Mouse (Mus musculus): ENCODE measurements around the gene Txndc16. TPM values are rescaled to one million over a fixed set of nuclear protein-coding genes. Genes with fewer than 3 reads are reported as not detected.

Gene Txndc16
- polyA plus RNA-seq, 1 experiment from 2014 or later: 3.7 TPM

- H3K9ac ChIP-seq (ENCODE audit: low read length): no peak overlapping the region
- no peaks in the 10 kb centered on the region for H3K36me3 ChIP-seq (ENCODE audit: control insufficient read depth, insufficient read depth, low read length)
- H3K27me3 ChIP-seq (ENCODE audit: control insufficient read depth, insufficient read depth, low read length): no peaks in the 10 kb centered on the region
- 60% methylated on average over 14 of the region's 14 CpGs for WGBS
- no peaks in the 10 kb centered on the region for H3K4me1 ChIP-seq (replicated peaks; ENCODE audit: control insufficient read depth, insufficient read depth)
- TF ChIP-seq EP300 (optimal IDR thresholded peaks at IDR 0.05): no peak
- TF ChIP-seq CTCF (IDR thresholded peaks at IDR 0.05; ENCODE audit: low read depth): no peak
- no peaks in the 10 kb centered on the region for H3K9me3 ChIP-seq (ENCODE audit: control insufficient read depth, low read length)
- DNase-seq (ENCODE audit: low spot score) (peak; percentile 40), ATAC-seq (ENCODE audit: low FRiP score, low TSS enrichment) (0 out of 2 replicates have a peak, but pooled peaks have one; percentile 8)
- no peak overlapping the region for H3K4me3 ChIP-seq (ENCODE audit: low read depth, low read length)
- no peak overlapping the region for H3K27ac ChIP-seq (replicated peaks)
- H3K4me2 ChIP-seq (replicated peaks; ENCODE audit: low read depth): no peak overlapping the region
These were observed 45.0 kb downstream of the Txndc16 start for GRCm38 (mm10) chr14:45175012-45175740.

- TF ChIP-seq CTCF (IDR thresholded peaks at IDR 0.05; ENCODE audit: low read depth) (no peak), EP300 (optimal IDR thresholded peaks at IDR 0.05) (no peak)
- Histone ChIP-seq H3K27me3 (ENCODE audit: control insufficient read depth, insufficient read depth, low read length) (no peaks in the 10 kb centered on the region), H3K4me1 (replicated peaks; ENCODE audit: control insufficient read depth, insufficient read depth) (no peaks in the 10 kb centered on the region), H3K9me3 (ENCODE audit: control insufficient read depth, low read length) (no peaks in the 10 kb centered on the region), H3K9ac (ENCODE audit: low read length) (no peak overlapping the region), H3K4me3 (ENCODE audit: low read depth, low read length) (no peak overlapping the region), H3K27ac (replicated peaks) (no peak overlapping the region), H3K4me2 (replicated peaks; ENCODE audit: low read depth) (no peak overlapping the region), H3K36me3 (ENCODE audit: control insufficient read depth, insufficient read depth, low read length) (no peaks in the 10 kb centered on the region)
- no peak for ATAC-seq (ENCODE audit: low FRiP score, low TSS enrichment)
- WGBS: 95% methylated on average over 5 of the region's 5 CpGs
- no peak for DNase-seq (ENCODE audit: low spot score)
These were observed 47.9 kb downstream of the Txndc16 start for GRCm38 (mm10) chr14:45172260-45172659.

- H3K4me1 ChIP-seq (replicated peaks; ENCODE audit: control insufficient read depth, insufficient read depth): no peaks in the 10 kb centered on the region
- TF ChIP-seq CTCF (IDR thresholded peaks at IDR 0.05; ENCODE audit: low read depth) (peak; percentile 57), EP300 (optimal IDR thresholded peaks at IDR 0.05) (no peak)
- ATAC-seq (ENCODE audit: low FRiP score, low TSS enrichment) (no peak), DNase-seq (ENCODE audit: low spot score) (no peak)
- H3K4me3 ChIP-seq (ENCODE audit: low read depth, low read length): no peak overlapping the region
- WGBS: 80% methylated on average over 8 of the region's 8 CpGs
- no peaks in the 10 kb centered on the region for H3K36me3 ChIP-seq (ENCODE audit: control insufficient read depth, insufficient read depth, low read length)
- no peaks in the 10 kb centered on the region for H3K9me3 ChIP-seq (ENCODE audit: control insufficient read depth, low read length)
- H3K9ac ChIP-seq (ENCODE audit: low read length): no peak overlapping the region
- no peaks in the 10 kb centered on the region for H3K27me3 ChIP-seq (ENCODE audit: control insufficient read depth, insufficient read depth, low read length)
- H3K27ac ChIP-seq (replicated peaks): no peak overlapping the region
- no peak overlapping the region for H3K4me2 ChIP-seq (replicated peaks; ENCODE audit: low read depth)
These were observed 52.8 kb downstream of the Txndc16 start for GRCm38 (mm10) chr14:45167366-45167765.

- H3K27me3 ChIP-seq (ENCODE audit: control insufficient read depth, insufficient read depth, low read length): no peaks in the 10 kb centered on the region
- H3K4me3 ChIP-seq (ENCODE audit: low read depth, low read length): no peak overlapping the region
- ATAC-seq (ENCODE audit: low FRiP score, low TSS enrichment): no peak
- H3K4me1 ChIP-seq (replicated peaks; ENCODE audit: control insufficient read depth, insufficient read depth): no peaks in the 10 kb centered on the region
- no peak for DNase-seq (ENCODE audit: low spot score)
- no peak overlapping the region for H3K9ac ChIP-seq (ENCODE audit: low read length)
- WGBS: 79% methylated on average over 4 of the region's 4 CpGs
- no peaks in the 10 kb centered on the region for H3K9me3 ChIP-seq (ENCODE audit: control insufficient read depth, low read length)
- TF ChIP-seq EP300 (optimal IDR thresholded peaks at IDR 0.05) (no peak), CTCF (IDR thresholded peaks at IDR 0.05; ENCODE audit: low read depth) (no peak)
- no peak overlapping the region for H3K4me2 ChIP-seq (replicated peaks; ENCODE audit: low read depth)
- H3K36me3 ChIP-seq (ENCODE audit: control insufficient read depth, insufficient read depth, low read length): no peaks in the 10 kb centered on the region
- H3K27ac ChIP-seq (replicated peaks): no peak overlapping the region
These were observed 64.5 kb downstream of the Txndc16 start for GRCm38 (mm10) chr14:45155511-45156173.

GRCm38 (mm10) chr14:45153258-45153657, 66.9 kb downstream of the Txndc16 start:
- Histone ChIP-seq H3K27ac (replicated peaks) (no peak overlapping the region), H3K4me2 (replicated peaks; ENCODE audit: low read depth) (no peak overlapping the region), H3K27me3 (ENCODE audit: control insufficient read depth, insufficient read depth, low read length) (no peaks in the 10 kb centered on the region), H3K4me3 (ENCODE audit: low read depth, low read length) (no peak overlapping the region), H3K36me3 (ENCODE audit: control insufficient read depth, insufficient read depth, low read length) (no peaks in the 10 kb centered on the region), H3K4me1 (replicated peaks; ENCODE audit: control insufficient read depth, insufficient read depth) (no peaks in the 10 kb centered on the region), H3K9ac (ENCODE audit: low read length) (no peak overlapping the region), H3K9me3 (ENCODE audit: control insufficient read depth, low read length) (no peaks in the 10 kb centered on the region)
- 68% methylated on average over 2 of the region's 2 CpGs for WGBS
- DNase-seq (ENCODE audit: low spot score) (no peak), ATAC-seq (ENCODE audit: low FRiP score, low TSS enrichment) (no peak)
- peak; percentile 52 for TF ChIP-seq CTCF (IDR thresholded peaks at IDR 0.05; ENCODE audit: low read depth)
- no peak for TF ChIP-seq EP300 (optimal IDR thresholded peaks at IDR 0.05)

- H3K9ac ChIP-seq (ENCODE audit: low read length): no peak overlapping the region
- H3K27ac ChIP-seq (replicated peaks): no peak overlapping the region
- TF ChIP-seq EP300 (optimal IDR thresholded peaks at IDR 0.05) (no peak), CTCF (IDR thresholded peaks at IDR 0.05; ENCODE audit: low read depth) (peak; percentile 92)
- H3K9me3 ChIP-seq (ENCODE audit: control insufficient read depth, low read length): no peaks in the 10 kb centered on the region
- DNase-seq (ENCODE audit: low spot score) (peak; percentile 33), ATAC-seq (ENCODE audit: low FRiP score, low TSS enrichment) (no peak)
- no peaks in the 10 kb centered on the region for H3K4me1 ChIP-seq (replicated peaks; ENCODE audit: control insufficient read depth, insufficient read depth)
- H3K27me3 ChIP-seq (ENCODE audit: control insufficient read depth, insufficient read depth, low read length): no peaks in the 10 kb centered on the region
- no peak overlapping the region for H3K4me3 ChIP-seq (ENCODE audit: low read depth, low read length)
- no peaks in the 10 kb centered on the region for H3K36me3 ChIP-seq (ENCODE audit: control insufficient read depth, insufficient read depth, low read length)
- 47% methylated on average over 4 of the region's 4 CpGs for WGBS
- H3K4me2 ChIP-seq (replicated peaks; ENCODE audit: low read depth): no peak overlapping the region
These were observed 77.6 kb downstream of the Txndc16 start for GRCm38 (mm10) chr14:45142511-45142910.
